Mouse (Mus musculus) neural tube, embryonic 14.5 days (tissue): ENCODE data around the gene Itsn2. TPM values are rescaled to one million over a fixed set of nuclear protein-coding genes. Genes with fewer than 3 reads are reported as not detected.
A peak's percentile ranks its signal among the peaks of the same experiment; 100 is the strongest.
"Not testable (repeated sequence)": the region's sequence is repeated elsewhere in the genome, so short reads cannot be mapped to it uniquely, and the experiment has no call there.

Experiments used
- ATAC-seq: fragments of 200-750 bp; cut with Nextera tagmentation; 2 replicates; pipeline ENCODE4 v1.8.0; 2017; ENCODE audit warnings: low read depth, mild to moderate bottlenecking, moderate TSS enrichment, moderate library complexity
- H3K27ac ChIP-seq: fragments of 300-500 bp; sonication (generic); 2 replicates; pipeline ENCODE4 v1.5.1; 2014; ENCODE audit warnings: low read depth, mild to moderate bottlenecking, control low read depth, low read length, moderate library complexity, mixed read lengths
- H3K27me3 ChIP-seq: fragments of 300-500 bp; sonication (generic); 2 replicates; pipeline ENCODE4 v1.6.1; 2014; ENCODE audit warnings: low read length; ENCODE audit not compliant: control insufficient read depth, insufficient read depth
- H3K36me3 ChIP-seq: fragments of 300-500 bp; sonication (generic); 2 replicates; pipeline ENCODE4 v1.6.1; 2014; ENCODE audit warnings: low read length, mixed read lengths; ENCODE audit not compliant: control insufficient read depth, insufficient read depth
- H3K4me1 ChIP-seq: fragments of 300-500 bp; sonication (generic); 2 replicates; pipeline ENCODE4 v1.6.1; 2014; ENCODE audit warnings: low read length; ENCODE audit not compliant: control insufficient read depth, insufficient read depth
- H3K4me2 ChIP-seq: fragments of 300-500 bp; sonication (generic); 2 replicates; pipeline ENCODE4 v1.6.1; 2014; ENCODE audit warnings: mild to moderate bottlenecking, low read depth, low read length, control low read depth
- H3K4me3 ChIP-seq: fragments of 300-500 bp; sonication (generic); 2 replicates; pipeline ENCODE4 v1.5.1; 2014; ENCODE audit warnings: low read depth, low read length, control low read depth, mixed read lengths
- H3K9ac ChIP-seq: fragments of 300-500 bp; sonication (generic); replicated peaks from 2 replicates; pipeline ENCODE4 v1.6.1; 2014; ENCODE audit warnings: low read depth, mild to moderate bottlenecking, control low read depth, low read length, mixed read lengths
- H3K9me3 ChIP-seq: fragments of 300-500 bp; sonication (generic); 2 replicates; pipeline ENCODE4 v1.6.1; 2016; ENCODE audit warnings: low read length; ENCODE audit not compliant: control insufficient read depth
- WGBS: fragments of 180-500 bp; shearing (Covaris S2); extraction: QIAGEN DNeasy Blood & Tissue Kit; methylation state at CpG from one replicate; pipeline ENCODE4 v1.1.7; 2014; 5-methylcytosine and 5-hydroxymethylcytosine counted together
- polyA plus RNA-seq: library from polyadenylated mRNA; unstranded; fragments of >200 nt; fragmentation: Nextera tagmentation; extraction: Ambion mirVana; gene quantifications from 2 replicates; pipeline ENCODE4 v1.2.1, GENCODE M21; 2014

Itsn2 gene
- 30.2 and 32.4 TPM in 2 replicates for polyA plus RNA-seq

DNA sequence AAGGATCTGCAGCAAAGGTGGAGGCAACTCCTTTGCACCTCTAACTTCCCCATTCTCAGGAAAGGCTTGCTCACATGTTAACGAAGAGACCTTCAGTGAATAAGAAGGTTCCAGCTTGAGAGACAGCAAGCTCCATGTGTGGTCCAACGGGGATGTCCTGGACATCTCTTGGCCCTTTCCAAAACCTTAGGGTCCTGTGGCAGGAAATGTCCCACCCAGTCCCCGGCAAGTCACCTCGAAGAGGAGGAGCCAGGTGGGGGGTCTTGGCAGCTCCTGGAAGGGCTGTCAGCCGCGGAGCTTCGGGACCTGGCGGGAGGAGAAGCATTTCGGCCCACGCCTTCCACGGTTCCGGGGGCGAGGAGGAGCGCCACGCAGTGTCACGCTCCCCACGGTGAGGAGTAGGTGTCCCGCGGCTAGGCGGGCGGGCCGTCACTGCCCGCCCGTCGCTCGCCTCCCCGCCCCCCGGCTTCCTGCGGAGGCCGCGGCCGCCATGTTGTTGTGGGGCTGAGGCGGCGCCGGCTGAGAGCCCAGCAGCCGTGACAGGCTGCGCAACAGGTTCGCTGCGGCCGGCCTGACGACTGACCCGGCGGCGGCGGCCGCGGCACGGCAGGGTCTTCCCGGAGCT is at the start of gene Itsn2, which contains the start of gene Gm3625:
Gene Itsn2 (plus strand): TSS at position 98 of the 625 bp plus-strand sequence.
Gene Gm3625 (minus strand): TSS at position 387 of the 625 bp plus-strand sequence.
- Histone ChIP-seq H3K4me2 (peak within 1 kb of the TSS; percentile 83), H3K4me1 (no peaks in the 10 kb centered on the region; the same call in 1 of the 2 replicates), H3K4me3 (peak within 1 kb of the TSS; percentile 88), H3K36me3 (no peaks in the 10 kb centered on the region), H3K9ac (peak within 1 kb of the TSS; percentile 90), H3K9me3 (no peaks in the 10 kb centered on the region), H3K27ac (peak within 1 kb of the TSS; percentile 44; the same call in 1 of the 2 replicates), H3K27me3 (no peaks in the 10 kb centered on the region)
- peak; percentile 91 for ATAC-seq
- under 1% methylated on average over 25 of the region's 49 CpGs for WGBS

DNA sequence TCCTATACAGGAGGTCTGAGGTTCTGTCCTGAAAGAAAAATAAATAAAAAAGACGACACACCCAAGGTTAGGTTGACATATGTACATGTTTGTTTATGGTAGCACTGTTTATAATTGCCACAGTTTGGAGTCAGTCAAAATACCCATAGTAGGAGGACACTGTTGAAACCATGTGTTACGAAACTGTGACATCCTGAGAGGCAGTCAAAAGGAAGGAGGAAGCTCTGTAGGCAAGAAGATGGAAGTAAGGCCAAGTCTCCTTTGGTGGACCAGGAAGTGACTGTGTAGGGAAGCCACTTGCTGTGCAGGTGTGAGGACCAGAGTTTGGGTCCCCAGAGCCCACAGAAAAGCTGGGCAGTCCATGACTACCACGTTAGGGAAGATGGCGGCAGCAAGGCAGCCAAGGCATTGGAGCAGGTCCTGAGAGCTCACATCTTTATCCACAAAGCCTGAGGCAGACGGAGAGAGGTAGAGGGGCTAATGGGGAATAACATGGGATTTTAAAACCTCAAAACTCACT is 48.0 kb upstream of the Itsn2 start:
- no peak overlapping the region for H3K4me2 ChIP-seq
- no peaks in the 10 kb centered on the region for H3K36me3 ChIP-seq
- H3K27me3 ChIP-seq, result no peaks in the 10 kb centered on the region
- H3K27ac ChIP-seq, result no peak overlapping the region
- ATAC-seq, result no peak
- H3K4me1 ChIP-seq, result no peaks in the 10 kb centered on the region
- WGBS, result 94% methylated on average over 5 of the region's 5 CpGs
- H3K9ac ChIP-seq, result no peak overlapping the region
- no peaks in the 10 kb centered on the region for H3K9me3 ChIP-seq
- H3K4me3 ChIP-seq, result no peak overlapping the region

DNA sequence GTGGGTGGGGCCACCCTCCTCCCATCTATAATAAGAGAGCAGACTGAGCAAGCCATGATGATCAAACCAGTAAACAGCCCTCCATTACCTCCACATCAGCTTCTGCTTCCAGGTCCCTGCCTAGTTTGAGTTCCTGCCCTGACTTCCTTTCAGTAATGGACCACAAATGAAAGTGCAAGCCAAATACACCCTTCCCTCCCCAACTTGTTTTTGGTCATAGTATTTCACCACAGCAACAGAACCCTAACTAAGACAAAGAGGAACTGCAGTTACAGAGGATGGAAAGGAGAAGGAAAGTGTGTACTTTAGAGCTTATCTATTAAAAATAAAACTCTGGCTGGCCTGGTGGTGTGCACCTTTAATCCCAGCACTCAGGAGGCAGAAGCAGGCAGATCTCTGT is 47.0 kb upstream of the Itsn2 start:
- H3K9ac ChIP-seq, result no peak overlapping the region

DNA sequence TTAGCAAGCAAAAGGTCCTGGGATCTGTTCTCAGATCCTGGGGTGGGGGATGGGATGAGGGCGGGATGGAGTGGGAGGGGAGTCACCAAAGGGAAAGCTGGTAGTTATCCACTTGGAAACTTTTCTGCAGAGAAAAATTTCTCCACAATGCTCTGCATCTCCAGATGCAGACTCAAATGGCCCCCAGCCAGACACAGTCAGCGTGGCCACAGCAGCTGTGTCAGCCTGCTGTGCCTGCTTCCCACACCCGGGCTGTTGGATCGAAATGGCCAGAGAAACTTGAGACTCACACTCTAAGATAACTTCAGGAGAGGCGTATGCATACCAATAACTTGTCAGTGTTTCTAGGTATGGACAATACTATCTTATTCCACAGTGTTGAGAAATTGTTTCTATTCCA is 45.9 kb upstream of the Itsn2 start:
- H3K36me3 ChIP-seq, result no peaks in the 10 kb centered on the region
- ATAC-seq, result no peak
- WGBS, result 65% methylated on average over 5 of the region's 5 CpGs

More for the DNA sequence above, 47.0 kb upstream of the Itsn2 start:
- Histone ChIP-seq H3K36me3 (no peaks in the 10 kb centered on the region), H3K4me3 (no peak overlapping the region), H3K4me2 (no peak overlapping the region), H3K9me3 (no peaks in the 10 kb centered on the region), H3K4me1 (no peaks in the 10 kb centered on the region), H3K27me3 (no peaks in the 10 kb centered on the region), H3K27ac (no peak overlapping the region)
- ATAC-seq, result no peak

DNA sequence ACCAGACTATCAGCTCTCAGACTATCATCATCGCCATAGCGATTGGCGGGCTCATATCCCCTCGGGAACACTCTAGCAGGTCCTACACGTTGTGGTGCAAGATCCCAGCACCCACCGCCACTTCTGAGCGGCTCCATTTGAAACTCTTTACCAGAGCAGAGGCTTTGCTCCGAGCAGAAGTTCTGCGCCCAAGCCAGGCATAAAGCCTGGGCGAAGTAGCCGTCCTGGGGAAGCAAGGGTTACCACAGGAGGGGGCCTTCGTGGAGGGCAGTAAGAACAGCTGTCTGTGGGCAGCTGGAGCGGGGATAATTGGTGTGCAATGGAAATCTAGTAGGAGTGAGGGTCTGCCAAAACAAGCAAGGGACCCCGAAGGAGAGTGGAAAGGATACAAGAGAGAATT is 44.9 kb upstream of the Itsn2 start:
- H3K9ac ChIP-seq, result no peak overlapping the region
- H3K4me3 ChIP-seq, result no peak overlapping the region
- H3K4me1 ChIP-seq, result no peaks in the 10 kb centered on the region
- H3K27me3 ChIP-seq, result no peaks in the 10 kb centered on the region
- no peak overlapping the region for H3K27ac ChIP-seq
- no peaks in the 10 kb centered on the region for H3K9me3 ChIP-seq
- no peak overlapping the region for H3K4me2 ChIP-seq
- 50% methylated on average over 14 of the region's 14 CpGs for WGBS
- H3K36me3 ChIP-seq, result no peaks in the 10 kb centered on the region
- ATAC-seq, result peak; percentile 25; the same call in 1 of the 2 replicates

More for the DNA sequence above, 45.9 kb upstream of the Itsn2 start:
- Histone ChIP-seq H3K4me3 (no peak overlapping the region), H3K27ac (no peak overlapping the region), H3K4me2 (no peak overlapping the region), H3K27me3 (no peaks in the 10 kb centered on the region), H3K9ac (no peak overlapping the region), H3K4me1 (no peaks in the 10 kb centered on the region), H3K9me3 (no peaks in the 10 kb centered on the region)

DNA sequence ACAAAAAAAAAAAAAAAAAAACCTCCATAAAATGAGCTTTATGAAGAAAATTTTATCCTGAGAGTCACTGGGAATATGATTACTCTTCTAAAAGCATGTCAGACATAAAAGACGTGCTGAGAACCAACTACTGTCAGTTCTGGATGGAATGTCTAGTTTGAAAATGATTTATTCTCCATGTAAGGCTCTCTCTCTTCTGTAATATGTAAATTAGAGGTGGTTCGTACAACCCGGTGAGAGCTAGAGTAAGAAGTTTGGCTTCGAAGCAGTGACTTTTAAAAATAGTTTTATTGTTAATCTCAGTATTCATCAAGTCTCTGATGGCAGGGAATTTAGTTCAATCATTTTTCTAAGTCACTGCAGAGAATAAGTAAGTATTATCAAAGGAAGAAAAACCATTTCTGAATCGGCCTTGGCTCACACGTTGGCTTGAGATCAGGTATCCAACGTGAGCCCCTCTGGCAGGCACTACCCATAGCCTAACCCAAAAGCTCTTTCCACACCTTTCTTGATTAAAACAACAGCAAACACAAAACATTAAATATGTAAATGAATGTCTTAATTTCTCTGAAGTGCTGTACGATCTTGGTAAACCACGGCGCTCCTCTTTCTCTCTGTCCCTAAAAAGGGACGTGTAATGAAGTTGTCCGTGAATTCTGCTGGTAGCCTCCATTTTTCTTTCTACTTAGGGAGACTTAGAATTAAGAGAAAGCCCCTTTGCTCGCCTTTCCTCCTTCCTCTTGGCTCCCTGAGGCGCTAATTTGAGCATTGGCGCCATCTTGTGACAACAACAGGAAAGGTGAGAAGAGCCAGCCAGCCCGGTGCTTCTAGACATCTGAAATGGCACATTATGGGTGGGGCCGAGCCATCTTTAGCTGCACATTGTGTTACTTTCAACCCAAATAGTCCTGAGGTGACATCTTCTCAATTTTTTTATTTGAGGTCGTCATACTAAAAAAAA is 44.1 kb upstream of the Itsn2 start:
- Histone ChIP-seq H3K9ac (no peak overlapping the region), H3K4me1 (no peaks in the 10 kb centered on the region), H3K27me3 (no peaks in the 10 kb centered on the region), H3K27ac (no peak overlapping the region), H3K4me2 (peak overlapping the region; percentile 41), H3K9me3 (no peaks in the 10 kb centered on the region), H3K36me3 (no peaks in the 10 kb centered on the region), H3K4me3 (no peak overlapping the region)
- 18% methylated on average over 18 of the region's 18 CpGs for WGBS
- peak; percentile 89 for ATAC-seq

DNA sequence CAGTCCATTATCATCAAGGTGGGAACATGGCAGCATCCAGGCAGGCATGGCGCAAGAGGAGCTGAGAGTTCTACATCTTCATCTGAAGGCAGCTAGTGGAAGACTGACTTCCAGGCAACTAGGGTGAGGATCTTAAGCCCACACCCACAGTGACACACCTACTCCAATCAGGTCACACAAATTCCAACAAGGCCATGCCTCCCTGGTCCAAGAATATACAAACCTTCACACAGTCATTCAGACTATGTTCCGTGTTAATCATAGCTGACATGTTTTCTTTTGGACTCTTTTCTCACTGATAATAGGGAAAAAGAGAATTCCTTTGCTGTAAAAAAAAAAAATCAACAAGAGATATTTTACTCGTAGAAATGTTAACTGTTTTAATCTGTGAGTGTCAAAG is 38.7 kb upstream of the Itsn2 start:
- H3K4me2 ChIP-seq, H3K4me3 ChIP-seq, ATAC-seq, H3K4me1 ChIP-seq, H3K9ac ChIP-seq, H3K9me3 ChIP-seq, H3K27me3 ChIP-seq, H3K36me3 ChIP-seq, H3K27ac ChIP-seq: not testable (repeated sequence)
- 93% methylated on average over 3 of the region's 3 CpGs for WGBS

DNA sequence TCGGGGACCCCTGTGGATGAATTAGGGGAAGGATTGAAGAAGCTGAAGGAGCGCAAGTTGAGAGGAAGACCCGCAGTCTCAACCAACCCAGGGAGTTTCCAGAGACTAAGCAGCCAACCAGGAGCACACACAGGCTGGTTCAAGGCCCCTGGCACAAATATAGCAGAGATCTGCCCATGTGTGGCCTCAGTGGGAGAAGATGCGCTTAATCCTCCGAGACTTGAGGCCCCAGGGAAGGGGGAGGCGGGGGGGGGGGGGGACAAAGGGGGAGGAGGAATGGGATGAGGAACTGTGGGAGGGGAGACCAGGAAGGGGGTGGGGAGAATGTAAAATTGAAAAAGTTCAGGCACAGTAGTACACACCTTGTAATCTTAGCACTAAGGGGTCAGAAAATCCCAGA is 37.0 kb upstream of the Itsn2 start:
- no peak for ATAC-seq
- WGBS, result 86% methylated on average over 5 of the region's 6 CpGs
- no peaks in the 10 kb centered on the region for H3K4me1 ChIP-seq

DNA sequence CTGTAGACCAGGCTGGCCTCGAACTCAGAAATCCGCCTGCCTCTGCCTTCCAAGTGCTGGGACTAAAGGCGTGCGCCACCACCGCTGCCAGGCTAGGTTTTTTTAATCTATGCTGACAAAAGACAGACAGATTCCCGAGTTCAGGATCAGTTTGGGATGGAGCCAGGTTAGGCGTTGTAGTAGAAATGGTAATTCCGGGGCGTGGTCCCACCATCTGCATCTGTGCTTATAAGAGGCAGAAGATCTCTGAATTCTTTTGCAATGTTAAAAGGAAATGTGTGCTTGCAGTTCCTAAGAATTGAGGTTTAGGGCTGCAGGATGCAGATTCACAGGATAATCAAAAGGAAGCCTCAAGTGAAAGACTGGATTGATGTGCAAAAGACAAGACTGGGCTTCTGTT is 35.5 kb upstream of the Itsn2 start:
- no peak for ATAC-seq
- H3K36me3 ChIP-seq, result no peaks in the 10 kb centered on the region
- no peak overlapping the region for H3K9ac ChIP-seq
- no peaks in the 10 kb centered on the region for H3K27me3 ChIP-seq
- H3K4me2 ChIP-seq, result no peak overlapping the region
- H3K4me3 ChIP-seq, result no peak overlapping the region
- H3K27ac ChIP-seq, result no peak overlapping the region
- H3K4me1 ChIP-seq, result no peaks in the 10 kb centered on the region
- 85% methylated on average over 9 of the region's 9 CpGs for WGBS
- no peaks in the 10 kb centered on the region for H3K9me3 ChIP-seq

More for the DNA sequence above, 37.0 kb upstream of the Itsn2 start:
- no peak overlapping the region for H3K4me3 ChIP-seq
- no peak overlapping the region for H3K9ac ChIP-seq
- no peak overlapping the region for H3K4me2 ChIP-seq
- no peaks in the 10 kb centered on the region for H3K9me3 ChIP-seq
- H3K27me3 ChIP-seq, result no peaks in the 10 kb centered on the region
- H3K36me3 ChIP-seq, result no peaks in the 10 kb centered on the region
- no peak overlapping the region for H3K27ac ChIP-seq
